Mouse (Mus musculus): ENCODE measurements at regions not wholly inside any gene's neighbourhood (a gene's known extent, or its start where the extent isn't known, plus 50 kb on each side); places are given as distances from the start of the nearest gene placed in this dataset.
A peak's percentile ranks its signal among the peaks of the same experiment; 100 is the strongest.

DNA sequence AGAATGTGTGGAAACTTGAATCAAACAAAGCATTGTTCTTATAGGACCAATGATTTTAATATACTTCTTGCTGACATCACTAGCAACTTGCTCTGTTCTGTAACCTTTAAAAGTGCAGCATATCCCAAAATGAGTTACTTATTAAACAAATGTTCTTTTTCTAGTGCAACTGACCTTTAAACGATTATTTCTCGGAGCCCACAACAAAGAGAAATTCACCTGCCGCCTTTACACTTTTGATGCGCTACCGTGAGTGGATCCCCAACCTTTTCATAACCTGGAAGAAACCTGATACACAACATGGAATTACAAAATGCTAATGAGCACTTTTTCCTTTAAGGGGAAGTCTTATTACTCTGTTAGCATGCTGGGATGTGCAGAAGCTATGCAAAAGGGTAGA is 191.7 kb upstream of the Adgrl2 start:
- H3K27me3 ChIP-seq (ENCODE audit: control insufficient read depth, insufficient read depth, low read length), result no peaks in the 10 kb centered on the region
- TF ChIP-seq CTCF (IDR thresholded peaks at IDR 0.05; ENCODE audit: low read depth, low read length) (no peak), POLR2A (IDR thresholded peaks at IDR 0.05; ENCODE audit: extremely low read depth, insufficient read depth, low read length) (no peak)
- no peak overlapping the region for H3K4me3 ChIP-seq (ENCODE audit: insufficient read depth, low read depth, low read length)
- peak; percentile 88 for DNase-seq (ENCODE audit: extremely low read depth, low read depth, low spot score)
- H3K4me1 ChIP-seq (ENCODE audit: control insufficient read depth, insufficient read depth, low read length), result peaks cover 21% of the 10 kb centered on the region
- H3K9ac ChIP-seq (ENCODE audit: low read depth, low read length), result no peak overlapping the region
- no peaks in the 10 kb centered on the region for H3K36me3 ChIP-seq (ENCODE audit: control insufficient read depth, insufficient read depth, low read length)
- no peaks in the 10 kb centered on the region for H3K79me2 ChIP-seq (ENCODE audit: control insufficient read depth, insufficient read depth, low read length)
- 34% methylated on average over 5 of the region's 5 CpGs for WGBS
- peak overlapping the region; percentile 60; the same call in 1 of the 2 replicates for H3K27ac ChIP-seq (replicated peaks; ENCODE audit: insufficient read depth, low read depth, low read length)

DNA sequence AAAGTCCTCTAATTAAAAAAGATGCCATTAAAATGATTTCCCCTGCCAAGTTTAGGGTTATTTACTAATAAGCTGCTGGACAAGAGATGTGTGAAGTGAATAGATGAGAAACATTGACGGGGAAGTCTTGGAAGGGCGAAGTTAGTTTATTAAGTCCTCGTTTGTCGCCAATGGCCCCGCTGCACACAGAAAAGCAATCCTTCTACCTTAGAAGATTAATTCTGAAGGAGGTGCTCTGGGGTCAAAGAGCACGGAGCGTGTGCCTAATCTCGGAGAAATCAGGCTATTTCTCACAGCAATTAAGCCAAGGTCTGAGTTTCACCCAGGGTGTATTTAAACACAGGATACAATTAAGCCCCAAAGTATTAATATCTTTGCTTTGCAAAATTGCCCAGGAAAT is 189.8 kb upstream of the Adgrl2 start:
- TF ChIP-seq CTCF (IDR thresholded peaks at IDR 0.05; ENCODE audit: low read depth, low read length), result no peak
- TF ChIP-seq POLR2A (IDR thresholded peaks at IDR 0.05; ENCODE audit: extremely low read depth, insufficient read depth, low read length), result no peak
- H3K36me3 ChIP-seq (ENCODE audit: control insufficient read depth, insufficient read depth, low read length), result no peaks in the 10 kb centered on the region
- H3K4me3 ChIP-seq (ENCODE audit: insufficient read depth, low read depth, low read length), result peak overlapping the region; percentile 55
- H3K79me2 ChIP-seq (ENCODE audit: control insufficient read depth, insufficient read depth, low read length), result no peaks in the 10 kb centered on the region
- no peak for DNase-seq (ENCODE audit: extremely low read depth, low read depth, low spot score)
- H3K27ac ChIP-seq (replicated peaks; ENCODE audit: insufficient read depth, low read depth, low read length), result peak overlapping the region; percentile 52
- WGBS, result 17% methylated on average over 8 of the region's 8 CpGs
- H3K4me1 ChIP-seq (ENCODE audit: control insufficient read depth, insufficient read depth, low read length), result peaks cover 21% of the 10 kb centered on the region
- peak overlapping the region; percentile 37; the same call in 1 of the 2 replicates for H3K9ac ChIP-seq (ENCODE audit: low read depth, low read length)
- H3K27me3 ChIP-seq (ENCODE audit: control insufficient read depth, insufficient read depth, low read length), result no peaks in the 10 kb centered on the region

DNA sequence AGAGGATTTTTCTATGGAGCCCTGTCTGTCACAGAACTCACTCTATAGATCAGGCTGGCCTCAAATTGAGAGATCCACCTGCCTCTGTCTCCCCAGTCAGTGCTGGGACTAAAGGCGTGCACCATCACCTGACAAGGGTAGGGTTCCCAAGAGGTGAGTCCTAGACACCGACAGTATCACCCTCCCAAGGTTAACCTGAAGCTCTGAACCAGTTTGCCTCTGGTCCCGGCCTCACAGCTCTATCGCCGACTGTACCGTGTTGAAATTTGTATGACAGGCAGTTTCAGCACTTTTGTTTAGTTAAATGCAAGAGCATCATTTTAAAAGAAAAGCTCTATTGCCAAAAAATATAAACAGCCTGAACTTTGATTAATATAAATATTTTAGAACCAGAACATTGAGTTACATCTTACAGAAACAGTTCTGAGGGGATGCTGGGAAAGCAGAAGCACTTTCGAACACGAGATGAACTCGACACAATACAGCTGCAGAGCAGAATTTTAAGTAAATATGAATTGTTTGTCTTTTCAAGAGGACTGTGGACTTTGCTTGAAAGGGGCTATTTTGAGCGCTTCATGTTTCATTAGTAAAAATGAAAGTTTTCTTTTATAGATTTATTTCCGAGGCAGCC is 189.2 kb upstream of the Adgrl2 start:
- peak; percentile 90 for DNase-seq (ENCODE audit: extremely low read depth, low read depth, low spot score)
- no peaks in the 10 kb centered on the region for H3K36me3 ChIP-seq (ENCODE audit: control insufficient read depth, insufficient read depth, low read length)
- peak overlapping the region; percentile 70 for H3K27ac ChIP-seq (replicated peaks; ENCODE audit: insufficient read depth, low read depth, low read length)
- H3K4me3 ChIP-seq (ENCODE audit: insufficient read depth, low read depth, low read length), result no peak overlapping the region
- 25% methylated on average over 11 of the region's 11 CpGs for WGBS
- H3K27me3 ChIP-seq (ENCODE audit: control insufficient read depth, insufficient read depth, low read length), result no peaks in the 10 kb centered on the region
- H3K9ac ChIP-seq (ENCODE audit: low read depth, low read length), result peak overlapping the region; percentile 16; the same call in 1 of the 2 replicates
- H3K4me1 ChIP-seq (ENCODE audit: control insufficient read depth, insufficient read depth, low read length), result peaks cover 21% of the 10 kb centered on the region
- H3K79me2 ChIP-seq (ENCODE audit: control insufficient read depth, insufficient read depth, low read length), result no peaks in the 10 kb centered on the region
- TF ChIP-seq CTCF (IDR thresholded peaks at IDR 0.05; ENCODE audit: low read depth, low read length) (no peak), POLR2A (IDR thresholded peaks at IDR 0.05; ENCODE audit: extremely low read depth, insufficient read depth, low read length) (no peak)

DNA sequence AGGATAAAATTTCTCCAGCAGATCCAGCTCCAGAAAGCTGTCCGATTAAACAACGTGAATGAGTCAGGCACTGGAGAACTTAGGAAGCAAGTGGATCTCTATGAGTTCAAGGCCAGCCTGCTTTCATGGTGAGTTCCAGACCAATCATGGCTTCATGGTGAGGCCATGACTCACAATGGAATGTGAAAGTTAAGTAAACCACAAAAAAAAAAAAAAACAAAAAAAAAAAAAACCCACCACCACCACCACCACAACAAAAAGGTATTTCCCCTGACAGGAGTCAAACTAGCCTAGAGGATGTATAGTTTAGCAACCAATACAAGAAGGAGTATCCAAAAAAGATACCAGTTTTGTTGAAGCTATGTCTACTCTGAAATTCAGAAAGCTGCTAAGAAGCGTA is 188.5 kb upstream of the Adgrl2 start:
- Histone ChIP-seq H3K79me2 (ENCODE audit: control insufficient read depth, insufficient read depth, low read length) (no peaks in the 10 kb centered on the region), H3K4me3 (ENCODE audit: insufficient read depth, low read depth, low read length) (no peak overlapping the region), H3K27ac (replicated peaks; ENCODE audit: insufficient read depth, low read depth, low read length) (no peak overlapping the region), H3K9ac (ENCODE audit: low read depth, low read length) (no peak overlapping the region), H3K27me3 (ENCODE audit: control insufficient read depth, insufficient read depth, low read length) (no peaks in the 10 kb centered on the region), H3K36me3 (ENCODE audit: control insufficient read depth, insufficient read depth, low read length) (no peaks in the 10 kb centered on the region), H3K4me1 (ENCODE audit: control insufficient read depth, insufficient read depth, low read length) (peaks cover 21% of the 10 kb centered on the region)
- TF ChIP-seq CTCF (IDR thresholded peaks at IDR 0.05; ENCODE audit: low read depth, low read length) (no peak), POLR2A (IDR thresholded peaks at IDR 0.05; ENCODE audit: extremely low read depth, insufficient read depth, low read length) (no peak)
- 96% methylated on average over 3 of the region's 3 CpGs for WGBS
- no peak for DNase-seq (ENCODE audit: extremely low read depth, low read depth, low spot score)

DNA sequence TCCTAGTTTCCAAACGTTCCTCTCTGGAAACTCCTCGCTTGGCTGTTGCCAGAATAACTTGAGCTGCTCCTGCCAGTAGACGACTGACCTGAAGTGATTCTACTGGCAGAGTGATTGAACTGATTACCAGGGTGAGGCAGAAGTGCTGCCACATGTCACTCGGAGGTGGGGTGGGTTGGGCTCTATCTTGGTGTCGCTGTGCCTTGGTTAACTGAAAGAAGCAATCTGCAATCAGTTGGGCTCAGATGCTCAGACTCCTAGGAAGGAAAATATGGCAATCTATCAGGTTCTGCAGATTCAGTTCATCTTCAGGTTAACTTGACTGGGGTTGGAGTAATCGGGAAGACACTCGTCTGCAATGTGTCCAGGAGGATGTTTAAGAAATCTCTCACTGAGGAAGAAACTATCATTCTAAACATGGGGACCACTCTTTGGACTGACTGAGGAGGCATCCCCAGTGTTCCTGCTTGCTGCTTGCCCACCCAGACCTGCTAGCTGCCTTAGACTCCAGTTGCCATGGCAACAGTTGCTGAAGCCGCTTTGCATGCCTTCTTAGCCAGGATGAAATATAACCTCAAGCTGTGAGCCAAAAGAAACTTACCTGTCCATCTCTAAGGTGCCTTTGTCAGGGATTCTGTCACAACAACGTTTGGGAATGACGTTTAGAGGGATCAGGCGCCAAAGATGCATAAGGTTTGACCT is 184.5 kb upstream of the Adgrl2 start:
- Histone ChIP-seq H3K27me3 (ENCODE audit: control insufficient read depth, insufficient read depth, low read length) (no peaks in the 10 kb centered on the region), H3K79me2 (ENCODE audit: control insufficient read depth, insufficient read depth, low read length) (no peaks in the 10 kb centered on the region), H3K9ac (ENCODE audit: low read depth, low read length) (no peak overlapping the region), H3K4me1 (ENCODE audit: control insufficient read depth, insufficient read depth, low read length) (peaks cover 11% of the 10 kb centered on the region), H3K36me3 (ENCODE audit: control insufficient read depth, insufficient read depth, low read length) (no peaks in the 10 kb centered on the region), H3K4me3 (ENCODE audit: insufficient read depth, low read depth, low read length) (no peak overlapping the region), H3K27ac (replicated peaks; ENCODE audit: insufficient read depth, low read depth, low read length) (no peak overlapping the region)
- 71% methylated on average over 11 of the region's 11 CpGs for WGBS
- TF ChIP-seq POLR2A (IDR thresholded peaks at IDR 0.05; ENCODE audit: extremely low read depth, insufficient read depth, low read length), result no peak
- TF ChIP-seq CTCF (IDR thresholded peaks at IDR 0.05; ENCODE audit: low read depth, low read length), result no peak
- DNase-seq (ENCODE audit: extremely low read depth, low read depth, low spot score), result no peak

DNA sequence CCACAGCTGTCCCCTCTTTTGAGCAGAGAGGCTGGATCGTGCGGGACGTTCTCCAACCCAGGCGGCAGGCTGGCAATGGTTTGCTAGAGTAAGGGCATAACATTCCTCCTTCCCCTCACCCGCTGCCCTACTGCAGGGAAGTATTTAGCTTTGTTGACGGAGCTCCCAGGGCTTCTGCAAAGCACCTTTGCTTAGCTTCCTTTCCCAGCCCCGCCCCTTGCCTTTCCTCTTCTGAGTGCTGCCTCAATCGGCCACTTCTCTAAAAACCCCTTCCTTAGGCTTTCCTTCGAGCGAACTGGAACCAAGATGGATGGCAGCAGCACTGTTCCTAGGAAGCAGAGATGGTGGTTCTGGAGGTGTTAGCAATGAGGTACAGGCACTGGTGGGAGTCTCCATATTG is 183.2 kb upstream of the Adgrl2 start:
- Histone ChIP-seq H3K36me3 (ENCODE audit: control insufficient read depth, insufficient read depth, low read length) (no peaks in the 10 kb centered on the region), H3K79me2 (ENCODE audit: control insufficient read depth, insufficient read depth, low read length) (no peaks in the 10 kb centered on the region), H3K4me3 (ENCODE audit: insufficient read depth, low read depth, low read length) (no peak overlapping the region), H3K27me3 (ENCODE audit: control insufficient read depth, insufficient read depth, low read length) (no peaks in the 10 kb centered on the region), H3K4me1 (ENCODE audit: control insufficient read depth, insufficient read depth, low read length) (peaks cover 10% of the 10 kb centered on the region), H3K27ac (replicated peaks; ENCODE audit: insufficient read depth, low read depth, low read length) (no peak overlapping the region), H3K9ac (ENCODE audit: low read depth, low read length) (no peak overlapping the region)
- WGBS, result 75% methylated on average over 10 of the region's 10 CpGs
- DNase-seq (ENCODE audit: extremely low read depth, low read depth, low spot score), result no peak
- no peak for TF ChIP-seq CTCF (IDR thresholded peaks at IDR 0.05; ENCODE audit: low read depth, low read length)
- TF ChIP-seq POLR2A (IDR thresholded peaks at IDR 0.05; ENCODE audit: extremely low read depth, insufficient read depth, low read length), result no peak
